Mouse (Mus musculus) embryonic facial prominence, embryonic 14.5 days (tissue): Measurements from ENCODE around the gene Pak2. TPM values are rescaled to one million over a fixed set of nuclear protein-coding genes. Genes with fewer than 3 reads are reported as not detected.
"Not testable (repeated sequence)": the region's sequence is repeated elsewhere in the genome, so short reads cannot be mapped to it uniquely, and the experiment has no call there.

Experiments used
- ATAC-seq: fragments of 200-750 bp; cut with Nextera tagmentation; 2 replicates; pipeline ENCODE4 v1.8.0; 2017; ENCODE audit warnings: low read depth, moderate number of reproducible peaks, moderate TSS enrichment
- DNase-seq: peaks from one replicate; pipeline ENCODE4 v3.0.0-alpha.2; 2015; ENCODE audit warnings: low spot score
- H3K27ac ChIP-seq: fragments of 300-500 bp; sonication (generic); replicated peaks from 2 replicates; pipeline ENCODE4 v1.5.1; 2014; ENCODE audit warnings: low read depth, mild to moderate bottlenecking, low read length, moderate library complexity
- H3K27me3 ChIP-seq: fragments of 300-500 bp; sonication (generic); replicated peaks from 2 replicates; pipeline ENCODE4 v1.6.1; 2014; ENCODE audit warnings: low read length; ENCODE audit not compliant: control insufficient read depth, insufficient read depth
- H3K36me3 ChIP-seq: fragments of 300-500 bp; sonication (generic); 2 replicates; pipeline ENCODE4 v1.6.1; 2014; ENCODE audit warnings: low read length, mixed read lengths; ENCODE audit not compliant: control insufficient read depth, insufficient read depth
- H3K4me1 ChIP-seq: fragments of 300-500 bp; sonication (generic); 2 replicates; pipeline ENCODE4 v1.6.1; 2014; ENCODE audit warnings: antibody characterized with exemption, low read length; ENCODE audit not compliant: control insufficient read depth, insufficient read depth
- H3K4me2 ChIP-seq: fragments of 300-500 bp; sonication (generic); 2 replicates; pipeline ENCODE4 v1.6.1; 2014; ENCODE audit warnings: low read depth, mild to moderate bottlenecking, low read length, moderate library complexity, mixed read lengths
- H3K4me3 ChIP-seq: fragments of 300-500 bp; sonication (generic); 2 replicates; pipeline ENCODE4 v1.5.1; 2014; ENCODE audit warnings: low read depth, mild to moderate bottlenecking, low read length
- H3K9ac ChIP-seq: fragments of 300-500 bp; sonication (generic); 2 replicates; pipeline ENCODE4 v1.6.1; 2014; ENCODE audit warnings: low read depth, mild to moderate bottlenecking, low read length, moderate library complexity, mixed read lengths
- H3K9me3 ChIP-seq: fragments of 300-500 bp; sonication (generic); 2 replicates; pipeline ENCODE4 v1.6.1; 2016; ENCODE audit warnings: low read length; ENCODE audit not compliant: control insufficient read depth
- WGBS: fragments of 180-500 bp; shearing (Covaris S2); extraction: QIAGEN DNeasy Blood & Tissue Kit; methylation state at CpG from one replicate; pipeline ENCODE4 v1.1.7; 2014; 5-methylcytosine and 5-hydroxymethylcytosine counted together
- polyA plus RNA-seq: library from polyadenylated mRNA; unstranded; fragments of >200 nt; fragmentation: Nextera tagmentation; extraction: Ambion mirVana; gene quantifications from 2 replicates; pipeline ENCODE4 v1.2.1, GENCODE M21; 2014

Pak2 gene
- polyA plus RNA-seq, 1 experiment from 2014 or later: 36.3 TPM

DNA sequence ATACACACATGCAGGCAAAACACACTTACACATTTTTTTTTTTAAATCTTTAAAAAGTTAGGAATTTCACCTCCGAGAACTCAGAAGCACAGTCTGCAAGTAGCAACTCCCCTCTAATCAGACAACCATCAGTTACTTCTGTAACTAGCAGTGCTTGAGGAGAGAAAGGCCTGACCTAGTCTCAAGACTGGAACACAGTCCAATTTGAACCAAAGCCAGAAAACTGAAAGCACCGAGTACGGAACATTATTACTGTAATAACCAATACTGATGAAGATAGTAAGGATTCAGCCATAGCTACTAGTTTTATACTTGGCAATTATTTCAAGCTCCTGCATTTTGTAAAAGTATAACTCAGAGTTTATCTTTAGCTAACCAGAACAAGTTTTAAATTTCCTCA is 2.7 kb downstream of the Pak2 start:
- ATAC-seq (no peak), DNase-seq (no peak)
- Histone ChIP-seq H3K4me3 (no peak overlapping the region), H3K9me3 (no peaks in the 10 kb centered on the region), H3K9ac (0 out of 2 replicates have a peak overlapping the region, but pooled peaks have one; percentile 45), H3K36me3 (0 out of 2 replicates have a peak, but pooled peaks cover 6% of the 10 kb centered on the region), H3K27me3 (no peaks in the 10 kb centered on the region), H3K4me1 (peaks cover 18% of the 10 kb centered on the region), H3K27ac (no peak overlapping the region), H3K4me2 (peak overlapping the region; percentile 78)
- WGBS: 56% methylated on average over 3 of the region's 3 CpGs

- Histone ChIP-seq H3K36me3 (0 out of 2 replicates have a peak, but pooled peaks cover 6% of the 10 kb centered on the region), H3K4me1 (peaks cover 18% of the 10 kb centered on the region), H3K4me3 (no peak overlapping the region), H3K9ac (no peak overlapping the region), H3K27ac (no peak overlapping the region), H3K9me3 (no peaks in the 10 kb centered on the region), H3K4me2 (no peak overlapping the region; the same call in 1 of the 2 replicates), H3K27me3 (no peaks in the 10 kb centered on the region)
- WGBS: 53% methylated on average over 1 of the region's 1 CpGs
- no peak for ATAC-seq
- DNase-seq: no peak
Measured at GRCm38 (mm10) chr16:32075762-32076161, 3.4 kb downstream of the Pak2 start.

DNA sequence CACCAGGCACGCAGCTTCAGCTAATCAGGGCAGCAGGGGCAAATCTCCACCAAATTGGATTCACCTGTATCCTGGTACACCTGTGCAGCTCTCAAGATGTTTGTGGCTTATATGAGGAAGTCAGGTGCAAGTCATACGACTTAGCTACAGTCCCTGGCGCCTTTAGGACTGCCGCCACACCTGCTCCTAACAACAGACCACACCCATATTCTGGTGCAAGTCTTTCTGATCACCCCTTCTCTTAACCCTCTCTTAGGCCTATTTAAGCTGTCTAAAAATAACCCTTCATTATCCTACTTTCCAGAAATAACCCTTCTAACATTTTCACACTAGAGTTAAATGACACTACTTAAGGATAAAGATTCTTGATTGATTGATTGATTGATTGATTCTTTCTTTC is 9.1 kb downstream of the Pak2 start:
- 55% methylated on average over 4 of the region's 4 CpGs for WGBS
- H3K4me3 ChIP-seq, DNase-seq, H3K27ac ChIP-seq, H3K36me3 ChIP-seq, H3K9ac ChIP-seq, H3K4me1 ChIP-seq, H3K4me2 ChIP-seq, H3K27me3 ChIP-seq, H3K9me3 ChIP-seq, ATAC-seq: not testable (repeated sequence)

DNA sequence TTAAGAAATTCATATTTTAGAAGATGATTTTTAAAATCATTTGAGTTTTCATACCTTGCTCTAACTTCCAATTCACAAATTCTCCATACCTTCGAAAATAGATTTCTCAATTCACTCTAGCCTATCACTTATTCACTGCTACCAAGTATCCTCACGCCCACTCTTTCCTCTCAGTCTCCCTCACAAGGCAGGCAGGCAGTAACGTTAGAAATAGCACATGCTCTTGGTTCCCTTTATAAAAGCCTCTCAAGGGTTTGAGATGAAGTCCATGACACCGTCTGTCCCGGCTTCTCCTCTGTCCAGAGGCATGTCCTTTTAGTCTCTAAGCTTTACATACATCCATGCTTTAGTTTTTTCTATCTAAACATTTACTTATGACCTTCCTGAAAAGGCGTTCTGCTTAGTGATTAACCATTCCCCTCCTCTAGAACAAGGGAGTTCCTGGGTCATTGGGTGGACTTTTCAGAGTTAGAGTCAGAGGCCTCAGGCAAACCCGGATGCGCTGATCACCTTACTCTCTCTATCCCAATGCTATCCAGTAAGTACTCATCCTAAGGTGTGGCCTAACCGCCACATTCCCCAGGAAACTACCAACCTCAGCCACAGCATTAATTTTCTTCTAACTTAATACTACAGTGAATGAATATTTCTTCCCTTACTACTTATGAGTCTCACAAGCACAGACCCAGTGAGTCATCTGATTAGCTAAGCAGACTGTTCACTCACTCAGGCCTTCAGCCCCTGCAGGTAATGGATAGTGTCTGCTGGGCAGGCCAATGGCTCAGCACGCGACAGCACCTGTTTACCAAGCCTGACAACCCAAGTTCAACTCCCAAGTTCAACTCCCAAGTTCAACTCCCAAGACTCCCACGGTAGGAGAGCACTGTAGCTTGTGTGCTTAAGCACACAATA is 10.5 kb downstream of the Pak2 start:
- ATAC-seq (no peak), DNase-seq (no peak)
- H3K4me2 ChIP-seq: no peak overlapping the region
- no peaks in the 10 kb centered on the region for H3K4me1 ChIP-seq
- H3K4me3 ChIP-seq: no peak overlapping the region
- H3K9me3 ChIP-seq: no peaks in the 10 kb centered on the region
- H3K36me3 ChIP-seq: no peaks in the 10 kb centered on the region
- no peaks in the 10 kb centered on the region for H3K27me3 ChIP-seq
- H3K9ac ChIP-seq: no peak overlapping the region
- H3K27ac ChIP-seq: no peak overlapping the region
- WGBS: 79% methylated on average over 12 of the region's 12 CpGs

DNA sequence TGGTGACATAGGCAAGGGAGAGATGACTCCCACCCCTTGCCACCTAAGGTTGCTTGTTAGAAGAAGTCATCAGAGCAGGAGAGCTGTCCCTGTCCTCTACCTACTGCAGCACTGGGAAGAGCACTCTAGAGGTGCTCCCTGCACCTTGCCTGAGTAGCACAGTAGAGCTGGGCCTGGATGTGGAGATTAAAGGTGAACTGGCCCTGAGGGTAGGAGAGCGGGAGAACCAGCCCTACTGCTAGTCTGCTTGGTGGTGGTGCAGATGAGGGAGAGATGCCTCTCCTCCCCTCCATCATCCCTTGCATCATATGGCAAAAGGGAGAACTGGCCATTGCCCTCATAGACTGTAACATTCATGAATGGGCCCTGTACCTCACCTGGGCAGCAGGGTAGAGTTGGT is 12.2 kb downstream of the Pak2 start:
- DNase-seq (no peak), ATAC-seq (no peak)
- WGBS: 100% methylated on average over 1 of the region's 1 CpGs
- Histone ChIP-seq H3K4me2 (no peak overlapping the region), H3K27ac (no peak overlapping the region), H3K9me3 (no peaks in the 10 kb centered on the region), H3K36me3 (no peaks in the 10 kb centered on the region), H3K4me3 (no peak overlapping the region), H3K27me3 (no peaks in the 10 kb centered on the region), H3K4me1 (no peaks in the 10 kb centered on the region), H3K9ac (no peak overlapping the region)

GRCm38 (mm10) chr16:32063900-32064299 is 15.2 kb downstream of the Pak2 start:
- no peak overlapping the region for H3K4me2 ChIP-seq
- H3K4me3 ChIP-seq: no peak overlapping the region
- no peaks in the 10 kb centered on the region for H3K36me3 ChIP-seq
- 88% methylated on average over 7 of the region's 7 CpGs for whole genome bisulfite sequencing
- no peaks in the 10 kb centered on the region for H3K4me1 ChIP-seq
- no peak overlapping the region for H3K9ac ChIP-seq
- no peak overlapping the region for H3K27ac ChIP-seq
- H3K9me3 ChIP-seq: no peaks in the 10 kb centered on the region
- ATAC-seq (no peak), DNase-seq (no peak)
- no peaks in the 10 kb centered on the region for H3K27me3 ChIP-seq

- Histone ChIP-seq H3K4me2 (no peak overlapping the region), H3K9ac (no peak overlapping the region), H3K27me3 (no peaks in the 10 kb centered on the region), H3K36me3 (no peaks in the 10 kb centered on the region), H3K27ac (no peak overlapping the region), H3K4me1 (no peaks in the 10 kb centered on the region), H3K4me3 (no peak overlapping the region), H3K9me3 (no peaks in the 10 kb centered on the region)
- DNase-seq (no peak), ATAC-seq (no peak)
- 80% methylated on average over 2 of the region's 2 CpGs for WGBS
Measured at GRCm38 (mm10) chr16:32062226-32062625, 16.9 kb downstream of the Pak2 start.

- H3K36me3 ChIP-seq: no peaks in the 10 kb centered on the region
- no peaks in the 10 kb centered on the region for H3K27me3 ChIP-seq
- H3K4me1 ChIP-seq: no peaks in the 10 kb centered on the region
- H3K4me2 ChIP-seq: no peak overlapping the region
- no peak overlapping the region for H3K27ac ChIP-seq
- H3K9me3 ChIP-seq: no peaks in the 10 kb centered on the region
- DNase-seq (peak; percentile 2), ATAC-seq (no peak)
- 71% methylated on average over 6 of the region's 6 CpGs for WGBS
- H3K9ac ChIP-seq: no peak overlapping the region
- no peak overlapping the region for H3K4me3 ChIP-seq
Measured at GRCm38 (mm10) chr16:32059840-32060523, 19.2 kb downstream of the Pak2 start.
